Mouse (Mus musculus) E14TG2a.4 (cell line): ENCODE data around the gene Proser2.

Experiments used
- CTCF ChIP-seq: conservative IDR thresholded peaks from 2 replicates; pipeline ENCODE4 v1.5.1; 2014; ENCODE audit warnings: low read length
- NANOG ChIP-seq: IDR thresholded peaks from 2 replicates; pipeline ENCODE4 v1.6.1; 2014; ENCODE audit warnings: borderline replicate concordance, low read length, mixed read lengths

DNA sequence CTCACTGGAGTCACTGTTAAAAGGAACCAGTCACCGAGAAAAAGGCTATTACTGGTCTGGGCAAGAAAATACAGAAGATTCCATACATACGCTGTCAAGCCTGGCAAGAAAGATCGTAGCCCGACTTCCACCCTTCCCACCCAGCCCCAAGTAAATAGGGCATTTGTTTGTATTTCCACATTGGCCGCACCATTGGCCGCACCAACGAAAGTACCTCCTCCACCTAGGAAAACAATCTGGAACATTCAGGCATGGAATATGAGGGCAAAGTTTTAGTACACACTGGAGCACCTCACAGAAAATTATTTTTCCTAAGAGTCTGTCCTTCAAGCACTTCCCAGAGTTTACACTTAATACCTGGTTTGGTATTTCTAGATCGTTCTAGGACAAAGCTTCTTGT, 1.1 kb downstream of the Proser2 start:
- TF ChIP-seq CTCF (no peak), NANOG (no peak)
